Mouse (Mus musculus): ENCODE measurements around the gene Lsm4.

DNA sequence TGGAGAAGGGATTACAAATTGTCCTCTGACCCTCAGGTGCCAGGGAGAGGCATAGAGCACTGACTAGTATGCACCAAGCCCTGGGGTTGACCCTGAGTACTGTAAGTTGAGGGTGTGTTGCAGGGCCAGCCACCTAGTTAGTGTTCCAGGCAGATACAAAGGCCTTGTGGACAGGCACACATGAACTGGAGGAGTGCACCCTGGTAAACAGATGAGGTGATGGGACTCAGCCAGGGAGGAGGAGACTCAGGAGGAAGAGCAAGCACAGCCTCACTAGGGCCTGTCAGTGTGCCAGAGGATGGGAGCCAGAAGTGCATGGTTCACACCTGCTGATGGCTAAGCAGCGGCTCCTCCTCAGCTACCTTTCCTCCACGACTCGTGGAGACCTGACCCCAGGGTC, 7.0 kb downstream of the Lsm4 start:
- TF ChIP-seq CTCF (IDR thresholded peaks at IDR 0.05; ENCODE audit: low read depth) (no peak), EP300 (IDR thresholded peaks at IDR 0.05; ENCODE audit: low read depth) (no peak)
